Mouse (Mus musculus) intestine, postnatal 0 days (tissue): Measurements from ENCODE around the gene Zfp831. TPM values are rescaled to one million over a fixed set of nuclear protein-coding genes. Genes with fewer than 3 reads are reported as not detected.
A peak's percentile ranks its signal among the peaks of the same experiment; 100 is the strongest.

Source experiments
- ATAC-seq: fragments of 200-750 bp; cut with Nextera tagmentation; 2 replicates; pipeline ENCODE4 v1.8.0; 2017; ENCODE audit warnings: mild to moderate bottlenecking, moderate TSS enrichment, moderate library complexity
- H3K27ac ChIP-seq: fragments of 300-500 bp; sonication (generic); 2 replicates; pipeline ENCODE4 v1.5.1; 2014; ENCODE audit warnings: mild to moderate bottlenecking, low read depth, low read length, moderate library complexity
- H3K27me3 ChIP-seq: fragments of 300-500 bp; sonication (generic); replicated peaks from 2 replicates; pipeline ENCODE4 v1.6.1; 2014; ENCODE audit warnings: low read length, mixed read lengths; ENCODE audit not compliant: control insufficient read depth, insufficient read depth
- H3K36me3 ChIP-seq: fragments of 300-500 bp; sonication (generic); 2 replicates; pipeline ENCODE4 v1.6.1; 2014; ENCODE audit warnings: mild to moderate bottlenecking, moderate library complexity; ENCODE audit not compliant: control insufficient read depth, insufficient read depth
- H3K4me1 ChIP-seq: fragments of 300-500 bp; sonication (generic); replicated peaks from 2 replicates; pipeline ENCODE4 v1.6.1; 2014; ENCODE audit warnings: antibody characterized with exemption, low read length, mixed read lengths; ENCODE audit not compliant: control insufficient read depth, insufficient read depth
- H3K4me2 ChIP-seq: fragments of 300-500 bp; sonication (generic); replicated peaks from 2 replicates; pipeline ENCODE4 v1.6.1; 2014; ENCODE audit warnings: low read depth, mild to moderate bottlenecking, moderate library complexity
- H3K4me3 ChIP-seq: fragments of 300-500 bp; sonication (generic); 2 replicates; pipeline ENCODE4 v1.5.1; 2014; ENCODE audit warnings: low read depth, low read length
- H3K9ac ChIP-seq: fragments of 300-500 bp; sonication (generic); 2 replicates; pipeline ENCODE4 v1.6.1; 2014; ENCODE audit warnings: mild to moderate bottlenecking, low read depth, low read length
- H3K9me3 ChIP-seq: fragments of 300-500 bp; sonication (generic); 2 replicates; pipeline ENCODE4 v1.6.1; 2016; ENCODE audit warnings: mixed run types; ENCODE audit not compliant: control insufficient read depth
- CTCF ChIP-seq: sonication (generic); IDR thresholded peaks from 2 replicates; pipeline ENCODE4 v1.5.1; 2016; ENCODE audit warnings: low read depth, mild to moderate bottlenecking, control low read depth, antibody characterized with exemption, moderate library complexity
- WGBS: fragments of 180-500 bp; shearing (Covaris S2); extraction: QIAGEN DNeasy Blood & Tissue Kit; methylation state at CpG from one replicate; pipeline ENCODE4 v1.1.7; 2014; 5-methylcytosine and 5-hydroxymethylcytosine counted together
- polyA plus RNA-seq: library from polyadenylated mRNA; unstranded; fragments of >200 nt; fragmentation: Nextera tagmentation; extraction: Ambion mirVana; gene quantifications from 2 replicates; pipeline ENCODE4 v1.2.1, GENCODE M21; 2015

Gene Zfp831
- polyA plus RNA-seq, 1 experiment from 2014 or later: not detected

DNA sequence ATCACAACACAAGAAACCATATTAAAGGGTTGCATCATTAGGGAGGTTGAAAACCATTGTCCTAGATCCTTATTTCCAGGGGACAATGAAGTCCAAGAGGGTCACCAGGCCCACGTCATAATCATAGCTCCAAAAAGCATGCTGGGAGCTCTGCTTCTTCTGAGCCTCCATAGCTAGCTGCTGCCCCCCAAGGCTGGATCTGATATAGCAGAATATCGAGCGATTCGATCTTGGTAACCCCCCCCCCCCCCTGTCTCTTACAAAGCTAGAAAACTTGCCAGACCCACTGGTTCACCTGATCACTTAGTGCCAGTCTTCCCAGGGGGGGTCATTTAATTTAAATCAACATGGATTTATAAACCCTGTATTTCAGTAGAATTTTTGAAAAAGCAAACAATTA is 65.3 kb downstream of the Zfp831 start:
- Histone ChIP-seq H3K27me3 (no peaks in the 10 kb centered on the region), H3K27ac (no peak overlapping the region), H3K9ac (no peak overlapping the region), H3K4me2 (no peak overlapping the region), H3K36me3 (no peaks in the 10 kb centered on the region), H3K4me3 (no peak overlapping the region), H3K9me3 (no peaks in the 10 kb centered on the region), H3K4me1 (no peaks in the 10 kb centered on the region)
- TF ChIP-seq CTCF: 0 out of 2 replicates have a peak, but pooled peaks have one; percentile 9
- ATAC-seq: no peak
- WGBS: 80% methylated on average over 4 of the region's 4 CpGs

DNA sequence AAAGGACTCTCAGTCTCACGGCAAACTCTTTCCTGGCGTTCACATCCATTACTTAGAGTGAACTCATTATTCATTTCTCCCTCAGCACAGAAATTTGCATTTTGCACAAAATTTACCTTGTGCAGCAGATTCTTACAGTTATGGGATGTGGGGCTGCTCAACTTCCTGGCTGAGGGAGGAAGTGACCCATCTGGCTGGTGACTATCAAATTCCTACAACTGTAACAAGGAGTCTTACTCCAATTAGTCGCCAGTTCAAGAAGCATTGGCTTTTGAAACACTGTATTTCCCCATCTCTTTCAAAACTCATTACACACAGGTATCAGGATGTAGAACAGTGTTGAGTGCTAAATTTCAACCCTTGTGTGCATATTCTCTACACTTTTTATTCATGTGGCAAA is 66.9 kb downstream of the Zfp831 start:
- H3K36me3 ChIP-seq: no peaks in the 10 kb centered on the region
- no peak overlapping the region for H3K9ac ChIP-seq
- no peak overlapping the region for H3K4me3 ChIP-seq
- no peak overlapping the region for H3K27ac ChIP-seq
- no peak for ATAC-seq
- no peaks in the 10 kb centered on the region for H3K27me3 ChIP-seq
- 72% methylated on average over 3 of the region's 3 CpGs for WGBS
- H3K4me2 ChIP-seq: no peak overlapping the region
- no peaks in the 10 kb centered on the region for H3K9me3 ChIP-seq
- H3K4me1 ChIP-seq: no peaks in the 10 kb centered on the region
- no peak for TF ChIP-seq CTCF

DNA sequence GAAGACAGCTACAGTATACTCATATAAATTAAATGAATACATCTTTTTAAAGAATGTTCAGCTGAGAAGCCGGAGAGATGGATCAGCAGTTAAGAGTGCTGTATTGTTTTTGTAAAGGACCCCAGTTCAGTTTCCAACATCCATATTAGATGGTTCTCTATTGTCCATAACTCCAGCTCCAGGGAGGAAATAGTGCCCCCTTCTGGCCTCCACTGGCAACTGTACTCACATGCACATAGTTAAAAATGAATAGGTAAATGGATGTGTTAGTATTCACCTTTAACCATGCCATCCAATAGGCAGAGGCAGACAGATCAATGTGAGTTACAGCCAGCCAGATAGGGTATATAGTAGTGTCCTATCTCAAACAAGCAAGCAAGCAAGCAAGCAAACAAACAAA is 68.7 kb downstream of the Zfp831 start:
- ATAC-seq: no peak
- H3K36me3 ChIP-seq: no peaks in the 10 kb centered on the region
- no peak overlapping the region for H3K27ac ChIP-seq
- H3K9me3 ChIP-seq: no peaks in the 10 kb centered on the region
- no peak overlapping the region for H3K4me2 ChIP-seq
- 0 out of 2 replicates have a peak, but pooled peaks have one; percentile 29 for TF ChIP-seq CTCF
- no peaks in the 10 kb centered on the region for H3K27me3 ChIP-seq
- no peak overlapping the region for H3K9ac ChIP-seq
- no peaks in the 10 kb centered on the region for H3K4me1 ChIP-seq
- WGBS: 95% methylated on average over 1 of the region's 1 CpGs
- H3K4me3 ChIP-seq: no peak overlapping the region

DNA sequence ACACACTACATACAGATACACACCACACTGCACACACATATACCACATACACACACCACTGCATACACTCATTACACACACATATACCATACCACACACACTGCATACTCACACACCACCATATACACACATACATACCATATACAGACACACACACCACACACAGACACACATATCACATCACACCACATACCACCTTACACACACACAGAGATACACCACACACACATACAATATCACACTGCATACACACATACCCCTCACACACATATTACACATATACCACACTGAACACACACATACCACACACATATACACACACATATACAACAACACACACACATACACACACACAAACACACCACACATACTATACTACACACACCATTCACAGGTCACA is 72.6 kb downstream of the Zfp831 start:
- Histone ChIP-seq H3K36me3 (no peaks in the 10 kb centered on the region), H3K27me3 (no peaks in the 10 kb centered on the region), H3K4me2 (no peak overlapping the region), H3K27ac (no peak overlapping the region), H3K4me1 (no peaks in the 10 kb centered on the region), H3K9ac (no peak overlapping the region), H3K9me3 (no peaks in the 10 kb centered on the region), H3K4me3 (no peak overlapping the region)
- no peak for ATAC-seq
- TF ChIP-seq CTCF: no peak

DNA sequence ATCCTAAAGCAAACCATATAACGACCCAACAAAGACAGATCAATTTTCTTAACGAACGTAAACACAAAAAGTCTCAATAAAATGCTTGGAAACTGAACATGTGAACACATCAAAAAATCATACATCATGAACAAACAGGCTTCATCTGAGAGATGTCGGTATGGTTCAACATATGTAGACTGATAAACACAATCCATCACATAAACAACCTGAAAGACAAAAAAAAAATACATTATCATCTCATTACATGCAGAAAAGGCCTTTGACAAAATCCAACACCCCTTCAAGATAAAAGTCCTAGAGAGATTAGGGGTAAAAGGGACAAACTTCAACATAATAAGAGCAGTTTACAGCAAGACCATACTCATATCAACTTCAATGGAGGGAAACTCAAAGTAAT is 74.5 kb downstream of the Zfp831 start:
- WGBS: 58% methylated on average over 4 of the region's 4 CpGs
- H3K9me3 ChIP-seq: no peaks in the 10 kb centered on the region
- no peak overlapping the region for H3K4me2 ChIP-seq
- ATAC-seq: no peak
- H3K36me3 ChIP-seq: no peaks in the 10 kb centered on the region
- H3K27ac ChIP-seq: no peak overlapping the region
- H3K4me3 ChIP-seq: no peak overlapping the region
- TF ChIP-seq CTCF: no peak
- H3K4me1 ChIP-seq: no peaks in the 10 kb centered on the region
- no peak overlapping the region for H3K9ac ChIP-seq
- H3K27me3 ChIP-seq: no peaks in the 10 kb centered on the region

DNA sequence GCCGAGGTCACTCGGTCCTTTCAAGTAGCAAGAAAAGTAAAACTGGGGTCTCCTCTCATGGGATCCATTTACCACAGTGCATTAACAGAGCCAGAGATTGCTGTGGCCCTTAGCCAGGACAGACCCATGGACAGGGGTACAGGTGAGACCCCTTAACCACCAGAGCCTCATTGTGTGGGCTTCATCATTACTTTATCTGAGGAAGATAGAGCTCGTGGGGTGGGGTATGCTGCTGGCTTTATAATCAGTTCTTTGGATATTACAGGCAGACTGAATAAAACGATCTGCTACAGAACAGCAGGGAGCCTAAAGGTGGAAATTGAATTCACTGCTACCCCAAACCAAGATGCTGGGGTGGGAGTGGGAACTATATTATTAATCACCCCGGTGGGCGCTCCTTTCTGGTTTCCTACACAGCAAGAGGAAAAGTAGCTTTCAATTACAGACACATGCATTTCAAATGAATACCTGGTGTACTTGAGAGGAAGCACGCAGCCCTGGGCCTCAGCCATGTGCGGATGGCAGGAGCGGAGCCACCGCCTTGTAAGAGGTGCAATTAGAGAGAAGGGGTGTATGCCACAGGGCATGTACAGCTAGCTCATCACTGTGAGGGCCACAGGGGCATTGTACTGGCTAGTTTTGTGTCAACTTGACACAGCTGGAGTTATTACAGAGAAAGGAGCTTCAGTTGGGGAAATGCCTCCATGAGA is 83.9 kb downstream of the Zfp831 start:
- 88% methylated on average over 10 of the region's 10 CpGs for WGBS
- no peak for ATAC-seq
- no peak overlapping the region for H3K9ac ChIP-seq
- TF ChIP-seq CTCF: no peak
- no peaks in the 10 kb centered on the region for H3K4me1 ChIP-seq
- H3K4me3 ChIP-seq: no peak overlapping the region
- H3K36me3 ChIP-seq: no peaks in the 10 kb centered on the region
- H3K9me3 ChIP-seq: no peaks in the 10 kb centered on the region
- H3K27me3 ChIP-seq: no peaks in the 10 kb centered on the region
- no peak overlapping the region for H3K27ac ChIP-seq
- H3K4me2 ChIP-seq: no peak overlapping the region
